Mouse (Mus musculus): ENCODE measurements at regions not wholly inside any gene's neighbourhood (a gene's known extent, or its start where the extent isn't known, plus 50 kb on each side); places are given as distances from the start of the nearest gene placed in this dataset.

GRCm38 (mm10) chr13:72800546-72800945 lies 171.9 kb downstream of the Irx2 start:
- no peak for TF ChIP-seq CTCF (IDR thresholded peaks at IDR 0.05; ENCODE audit: borderline replicate concordance, insufficient read depth, low read length)
- no peak for TF ChIP-seq POLR2A (IDR thresholded peaks at IDR 0.05; ENCODE audit: low read depth, low read length)
